Mouse (Mus musculus): ENCODE results near the gene Syn3. TPM values are rescaled to one million over a fixed set of nuclear protein-coding genes. Genes with fewer than 3 reads are reported as not detected.

Gene Syn3
- polyA plus RNA-seq, 1 experiment from 2014 or later: 7.1 TPM

DNA sequence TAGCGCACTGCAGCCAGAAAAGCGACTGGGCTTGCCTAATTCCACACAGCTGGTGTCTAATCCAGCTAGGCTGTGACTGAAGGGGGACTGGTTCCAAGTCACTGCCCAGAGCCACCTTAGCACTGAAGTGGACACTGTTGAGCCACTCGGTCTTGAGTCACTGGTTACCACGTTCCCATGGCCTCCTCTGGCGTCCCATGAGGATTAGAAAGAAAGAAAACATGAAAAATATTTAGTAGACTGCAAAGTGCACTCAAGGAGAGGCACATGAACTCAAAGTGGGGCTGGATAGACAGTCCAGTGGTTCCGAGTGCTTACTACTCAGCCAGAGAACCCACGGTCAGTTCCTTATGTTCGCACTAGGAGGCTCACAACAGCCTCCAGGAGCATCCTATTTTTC is 217.5 kb downstream of the Syn3 start:
- no peaks in the 10 kb centered on the region for H3K9me3 ChIP-seq (ENCODE audit: control insufficient read depth, low read length)
- H3K4me2 ChIP-seq (ENCODE audit: low read depth, low read length, severe bottlenecking): no peak overlapping the region
- H3K4me1 ChIP-seq (replicated peaks; ENCODE audit: control insufficient read depth, insufficient read depth, low read length): no peaks in the 10 kb centered on the region
- H3K36me3 ChIP-seq (ENCODE audit: control insufficient read depth, insufficient read depth, low read length): no peaks in the 10 kb centered on the region
- ATAC-seq (replicated peaks; ENCODE audit: low FRiP score) (no peak), DNase-seq (ENCODE audit: low spot score) (no peak)
- H3K9ac ChIP-seq (ENCODE audit: low read length): no peak overlapping the region
- no peaks in the 10 kb centered on the region for H3K27me3 ChIP-seq (ENCODE audit: control insufficient read depth, insufficient read depth, low read length)
- H3K4me3 ChIP-seq (ENCODE audit: low read depth, low read length): no peak overlapping the region
- no peak overlapping the region for H3K27ac ChIP-seq (ENCODE audit: low read depth, low read length)
- 89% methylated on average over 8 of the region's 8 CpGs for WGBS

GRCm38 (mm10) chr10:86279579-86280168 is 219.0 kb downstream of the Syn3 start:
- Histone ChIP-seq H3K4me1 (replicated peaks; ENCODE audit: control insufficient read depth, insufficient read depth, low read length) (no peaks in the 10 kb centered on the region), H3K9ac (ENCODE audit: low read length) (no peak overlapping the region), H3K9me3 (ENCODE audit: control insufficient read depth, low read length) (no peaks in the 10 kb centered on the region), H3K36me3 (ENCODE audit: control insufficient read depth, insufficient read depth, low read length) (no peaks in the 10 kb centered on the region), H3K27ac (ENCODE audit: low read depth, low read length) (no peak overlapping the region), H3K27me3 (ENCODE audit: control insufficient read depth, insufficient read depth, low read length) (no peaks in the 10 kb centered on the region), H3K4me3 (ENCODE audit: low read depth, low read length) (no peak overlapping the region), H3K4me2 (ENCODE audit: low read depth, low read length, severe bottlenecking) (no peak overlapping the region)
- WGBS: 81% methylated on average over 7 of the region's 7 CpGs
- ATAC-seq (replicated peaks; ENCODE audit: low FRiP score): no peak
- DNase-seq (ENCODE audit: low spot score): no peak

GRCm38 (mm10) chr10:86278481-86278880 is 220.2 kb downstream of the Syn3 start:
- H3K9ac ChIP-seq (ENCODE audit: low read length): no peak overlapping the region
- WGBS: 65% methylated on average over 2 of the region's 2 CpGs
- no peaks in the 10 kb centered on the region for H3K4me1 ChIP-seq (replicated peaks; ENCODE audit: control insufficient read depth, insufficient read depth, low read length)
- H3K36me3 ChIP-seq (ENCODE audit: control insufficient read depth, insufficient read depth, low read length): no peaks in the 10 kb centered on the region
- H3K27me3 ChIP-seq (ENCODE audit: control insufficient read depth, insufficient read depth, low read length): no peaks in the 10 kb centered on the region
- H3K4me2 ChIP-seq (ENCODE audit: low read depth, low read length, severe bottlenecking): no peak overlapping the region
- H3K27ac ChIP-seq (ENCODE audit: low read depth, low read length): no peak overlapping the region
- no peak for ATAC-seq (replicated peaks; ENCODE audit: low FRiP score)
- H3K4me3 ChIP-seq (ENCODE audit: low read depth, low read length): no peak overlapping the region
- H3K9me3 ChIP-seq (ENCODE audit: control insufficient read depth, low read length): no peaks in the 10 kb centered on the region
- no peak for DNase-seq (ENCODE audit: low spot score)

DNA sequence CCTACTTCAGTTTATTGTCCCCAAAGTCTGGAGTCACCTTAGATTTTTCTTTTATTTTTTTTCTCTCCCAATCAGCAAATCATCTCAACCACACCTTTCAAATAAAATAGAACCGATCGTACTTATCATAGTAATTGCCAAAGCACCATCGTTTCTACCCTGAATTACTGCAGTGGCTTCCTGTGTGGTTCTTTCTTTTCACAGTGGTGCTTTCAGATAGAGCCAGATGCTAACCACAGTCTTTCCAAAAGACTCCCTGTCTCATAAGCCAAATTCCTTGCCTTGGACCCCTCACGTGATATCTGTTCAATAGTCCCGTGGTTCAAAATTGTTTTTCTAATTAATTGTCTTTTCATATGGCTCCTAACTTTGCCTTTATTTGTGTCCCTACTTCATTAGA is 221.4 kb downstream of the Syn3 start:
- no peak overlapping the region for H3K4me3 ChIP-seq (ENCODE audit: low read depth, low read length)
- ATAC-seq (replicated peaks; ENCODE audit: low FRiP score) (no peak), DNase-seq (ENCODE audit: low spot score) (no peak)
- H3K4me2 ChIP-seq (ENCODE audit: low read depth, low read length, severe bottlenecking): no peak overlapping the region
- H3K27ac ChIP-seq (ENCODE audit: low read depth, low read length): no peak overlapping the region
- WGBS: 89% methylated on average over 5 of the region's 5 CpGs
- H3K9ac ChIP-seq (ENCODE audit: low read length): no peak overlapping the region
- H3K9me3 ChIP-seq (ENCODE audit: control insufficient read depth, low read length): no peaks in the 10 kb centered on the region
- no peaks in the 10 kb centered on the region for H3K27me3 ChIP-seq (ENCODE audit: control insufficient read depth, insufficient read depth, low read length)
- no peaks in the 10 kb centered on the region for H3K4me1 ChIP-seq (replicated peaks; ENCODE audit: control insufficient read depth, insufficient read depth, low read length)
- H3K36me3 ChIP-seq (ENCODE audit: control insufficient read depth, insufficient read depth, low read length): no peaks in the 10 kb centered on the region

DNA sequence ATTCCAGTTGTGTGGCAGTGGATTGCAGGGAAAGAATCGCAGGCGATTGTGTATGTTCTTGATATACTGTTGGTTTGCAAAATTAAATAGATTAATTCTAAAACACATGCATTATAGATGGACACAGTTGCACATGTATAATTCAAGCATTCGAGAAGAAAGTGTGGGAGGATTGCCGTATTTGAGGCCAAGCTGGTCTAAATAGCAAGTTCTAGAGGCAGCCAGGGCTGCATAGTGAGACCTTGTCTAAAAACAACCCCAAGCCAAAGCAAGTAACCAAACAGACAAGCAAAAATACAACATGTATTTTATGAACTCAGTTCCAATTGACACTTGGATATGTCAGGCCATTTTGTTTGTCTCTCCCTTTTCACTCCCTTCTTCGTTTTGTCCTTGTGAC is 223.1 kb downstream of the Syn3 start:
- Histone ChIP-seq H3K27me3 (ENCODE audit: control insufficient read depth, insufficient read depth, low read length) (no peaks in the 10 kb centered on the region), H3K4me1 (replicated peaks; ENCODE audit: control insufficient read depth, insufficient read depth, low read length) (no peaks in the 10 kb centered on the region), H3K27ac (ENCODE audit: low read depth, low read length) (no peak overlapping the region), H3K4me2 (ENCODE audit: low read depth, low read length, severe bottlenecking) (no peak overlapping the region), H3K36me3 (ENCODE audit: control insufficient read depth, insufficient read depth, low read length) (no peaks in the 10 kb centered on the region), H3K4me3 (ENCODE audit: low read depth, low read length) (no peak overlapping the region), H3K9me3 (ENCODE audit: control insufficient read depth, low read length) (no peaks in the 10 kb centered on the region), H3K9ac (ENCODE audit: low read length) (no peak overlapping the region)
- ATAC-seq (replicated peaks; ENCODE audit: low FRiP score): no peak
- no peak for DNase-seq (ENCODE audit: low spot score)
- 95% methylated on average over 5 of the region's 5 CpGs for WGBS

DNA sequence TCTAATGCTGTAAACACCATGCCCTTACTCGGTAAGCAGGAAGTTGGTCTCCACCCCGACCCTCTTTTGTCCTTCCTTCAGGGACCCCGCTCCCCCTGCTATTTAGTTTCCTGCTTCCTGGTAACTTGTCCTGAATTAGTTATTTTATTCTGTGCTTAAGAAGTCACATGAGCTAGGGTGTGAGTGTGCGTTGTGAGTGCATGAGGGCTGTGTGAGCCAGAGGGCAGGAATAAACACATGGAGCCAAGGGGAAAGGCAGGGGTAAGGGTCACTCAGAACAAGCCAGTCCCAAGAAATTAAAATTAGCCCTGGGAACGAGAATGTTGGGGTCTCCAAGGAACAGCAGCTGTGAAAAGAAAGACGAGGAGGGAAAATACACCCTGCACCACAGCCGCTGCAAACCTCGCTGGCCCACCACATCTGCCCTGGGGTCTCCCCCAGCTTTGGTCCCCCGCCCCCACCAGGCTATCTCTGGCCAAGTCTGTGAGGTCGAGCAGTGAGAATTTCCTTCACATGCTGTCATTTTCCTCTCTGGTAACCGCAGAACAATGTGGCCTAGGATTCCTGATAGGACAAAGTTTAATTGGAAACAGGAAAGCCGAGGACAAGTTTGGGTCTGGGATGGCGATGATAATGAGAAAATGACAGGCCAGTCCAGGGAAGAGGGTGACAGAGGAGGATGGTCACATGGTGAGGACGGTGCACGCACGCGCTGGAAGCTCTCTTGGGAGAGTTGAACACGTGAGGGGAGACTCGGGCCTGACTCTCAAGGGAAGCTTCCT is 225.1 kb downstream of the Syn3 start:
- Histone ChIP-seq H3K4me1 (replicated peaks; ENCODE audit: control insufficient read depth, insufficient read depth, low read length) (no peaks in the 10 kb centered on the region), H3K9me3 (ENCODE audit: control insufficient read depth, low read length) (no peaks in the 10 kb centered on the region), H3K27ac (ENCODE audit: low read depth, low read length) (no peak overlapping the region), H3K4me2 (ENCODE audit: low read depth, low read length, severe bottlenecking) (no peak overlapping the region), H3K36me3 (ENCODE audit: control insufficient read depth, insufficient read depth, low read length) (no peaks in the 10 kb centered on the region), H3K4me3 (ENCODE audit: low read depth, low read length) (no peak overlapping the region), H3K9ac (ENCODE audit: low read length) (no peak overlapping the region), H3K27me3 (ENCODE audit: control insufficient read depth, insufficient read depth, low read length) (no peaks in the 10 kb centered on the region)
- ATAC-seq (replicated peaks; ENCODE audit: low FRiP score) (no peak), DNase-seq (ENCODE audit: low spot score) (no peak)
- WGBS: 76% methylated on average over 19 of the region's 19 CpGs

DNA sequence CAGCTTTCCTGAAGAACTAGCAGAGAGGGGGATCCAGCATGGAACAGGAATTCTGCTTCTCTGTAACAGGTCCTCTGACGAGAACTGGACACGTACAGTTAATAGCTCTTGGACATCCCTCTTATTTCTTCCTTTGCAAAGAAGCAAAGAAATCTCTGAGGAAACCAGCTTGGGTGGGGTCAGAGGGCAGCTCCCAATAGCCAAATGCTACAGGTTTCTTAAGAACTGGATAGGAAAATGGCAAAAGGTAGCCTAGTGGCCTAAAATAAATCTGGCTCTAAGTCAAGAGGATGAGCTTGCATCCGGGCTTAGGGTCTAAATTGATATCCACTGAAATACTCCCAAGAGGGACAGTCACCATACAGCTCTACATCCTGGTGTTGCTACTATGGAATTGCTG is 225.9 kb downstream of the Syn3 start:
- 93% methylated on average over 3 of the region's 3 CpGs for WGBS
- H3K27ac ChIP-seq (ENCODE audit: low read depth, low read length): no peak overlapping the region
- no peak overlapping the region for H3K9ac ChIP-seq (ENCODE audit: low read length)
- no peak for ATAC-seq (replicated peaks; ENCODE audit: low FRiP score)
- H3K27me3 ChIP-seq (ENCODE audit: control insufficient read depth, insufficient read depth, low read length): no peaks in the 10 kb centered on the region
- H3K4me1 ChIP-seq (replicated peaks; ENCODE audit: control insufficient read depth, insufficient read depth, low read length): no peaks in the 10 kb centered on the region
- no peak overlapping the region for H3K4me2 ChIP-seq (ENCODE audit: low read depth, low read length, severe bottlenecking)
- H3K9me3 ChIP-seq (ENCODE audit: control insufficient read depth, low read length): no peaks in the 10 kb centered on the region
- H3K36me3 ChIP-seq (ENCODE audit: control insufficient read depth, insufficient read depth, low read length): no peaks in the 10 kb centered on the region
- H3K4me3 ChIP-seq (ENCODE audit: low read depth, low read length): no peak overlapping the region
- no peak for DNase-seq (ENCODE audit: low spot score)

GRCm38 (mm10) chr10:86270254-86270653 is 228.4 kb downstream of the Syn3 start:
- 73% methylated on average over 3 of the region's 3 CpGs for WGBS
- no peak for ATAC-seq (replicated peaks; ENCODE audit: low FRiP score)

DNA sequence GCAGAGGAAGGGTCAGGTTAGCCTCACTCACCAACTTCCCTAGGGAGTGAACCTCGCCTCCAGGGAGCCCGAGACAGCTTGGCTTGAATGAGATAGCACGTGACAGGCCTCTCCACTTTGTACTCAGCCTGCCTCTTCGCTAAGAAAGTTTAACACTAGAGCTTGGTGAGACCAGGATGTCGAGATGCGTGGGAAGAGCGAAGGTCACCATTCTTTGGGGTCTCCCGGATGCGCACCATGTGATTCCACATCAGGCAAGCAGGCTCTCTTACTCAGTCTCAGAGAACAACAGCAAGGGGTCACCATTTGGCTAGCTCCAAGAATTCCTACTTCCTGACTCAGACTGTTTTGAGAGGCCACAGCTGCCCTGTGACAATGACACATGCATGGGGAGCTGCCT is 234.1 kb downstream of the Syn3 start:
- DNase-seq (ENCODE audit: low spot score): no peak
- WGBS: 85% methylated on average over 9 of the region's 9 CpGs
- Histone ChIP-seq H3K27ac (ENCODE audit: low read depth, low read length) (no peak overlapping the region), H3K36me3 (ENCODE audit: control insufficient read depth, insufficient read depth, low read length) (no peaks in the 10 kb centered on the region), H3K9me3 (ENCODE audit: control insufficient read depth, low read length) (no peaks in the 10 kb centered on the region), H3K4me2 (ENCODE audit: low read depth, low read length, severe bottlenecking) (no peak overlapping the region), H3K4me3 (ENCODE audit: low read depth, low read length) (no peak overlapping the region), H3K9ac (ENCODE audit: low read length) (no peak overlapping the region), H3K4me1 (replicated peaks; ENCODE audit: control insufficient read depth, insufficient read depth, low read length) (no peaks in the 10 kb centered on the region), H3K27me3 (ENCODE audit: control insufficient read depth, insufficient read depth, low read length) (no peaks in the 10 kb centered on the region)
- ATAC-seq (replicated peaks; ENCODE audit: low FRiP score): no peak

More at GRCm38 (mm10) chr10:86270254-86270653, 228.4 kb downstream of the Syn3 start:
- Histone ChIP-seq H3K9ac (ENCODE audit: low read length) (no peak overlapping the region), H3K36me3 (ENCODE audit: control insufficient read depth, insufficient read depth, low read length) (no peaks in the 10 kb centered on the region), H3K4me2 (ENCODE audit: low read depth, low read length, severe bottlenecking) (no peak overlapping the region), H3K27ac (ENCODE audit: low read depth, low read length) (no peak overlapping the region), H3K4me1 (replicated peaks; ENCODE audit: control insufficient read depth, insufficient read depth, low read length) (no peaks in the 10 kb centered on the region), H3K27me3 (ENCODE audit: control insufficient read depth, insufficient read depth, low read length) (no peaks in the 10 kb centered on the region), H3K9me3 (ENCODE audit: control insufficient read depth, low read length) (no peaks in the 10 kb centered on the region), H3K4me3 (ENCODE audit: low read depth, low read length) (no peak overlapping the region)
- DNase-seq (ENCODE audit: low spot score): no peak
